Mouse (Mus musculus) heart, postnatal 0 days (tissue): ENCODE measurements around the gene Nucks1. TPM values are rescaled to one million over a fixed set of nuclear protein-coding genes. Genes with fewer than 3 reads are reported as not detected.

Experiments
- ATAC-seq: fragments of 200-750 bp; cut with Nextera tagmentation; 2 replicates; pipeline ENCODE4 v1.8.0; 2017; ENCODE audit warnings: low read depth, moderate number of reproducible peaks, moderate library complexity; ENCODE audit not compliant: insufficient read depth
- DNase-seq: peaks from one replicate; pipeline ENCODE4 v3.0.0-alpha.2; 2016; ENCODE audit warnings: low spot score
- H3K27ac ChIP-seq: fragments of 300-500 bp; sonication (generic); 2 replicates; pipeline ENCODE4 v1.5.1; 2014; ENCODE audit warnings: low read depth, mild to moderate bottlenecking
- H3K27me3 ChIP-seq: fragments of 300-500 bp; sonication (generic); 2 replicates; pipeline ENCODE4 v1.6.1; 2014; ENCODE audit warnings: low read length, mixed read lengths; ENCODE audit not compliant: control insufficient read depth, insufficient read depth
- H3K36me3 ChIP-seq: fragments of 300-500 bp; sonication (generic); replicated peaks from 2 replicates; pipeline ENCODE4 v1.6.1; 2014; ENCODE audit warnings: low read length, mixed read lengths; ENCODE audit not compliant: control insufficient read depth, insufficient read depth
- H3K4me1 ChIP-seq: fragments of 300-500 bp; sonication (generic); 2 replicates; pipeline ENCODE4 v1.6.1; 2014; ENCODE audit warnings: antibody characterized with exemption; ENCODE audit not compliant: control insufficient read depth, insufficient read depth
- H3K4me2 ChIP-seq: fragments of 300-500 bp; sonication (generic); 2 replicates; pipeline ENCODE4 v1.6.1; 2014; ENCODE audit warnings: low read depth, mild to moderate bottlenecking, low read length, moderate library complexity
- H3K4me3 ChIP-seq: fragments of 300-500 bp; sonication (generic); 2 replicates; pipeline ENCODE4 v1.5.1; 2014; ENCODE audit warnings: low read depth, low read length
- H3K9ac ChIP-seq: fragments of 300-500 bp; sonication (generic); replicated peaks from 2 replicates; pipeline ENCODE4 v1.6.1; 2014; ENCODE audit warnings: low read depth, low read length, mixed read lengths
- H3K9me3 ChIP-seq: fragments of 300-500 bp; sonication (generic); replicated peaks from 2 replicates; pipeline ENCODE4 v1.6.1; 2016; ENCODE audit warnings: low read length; ENCODE audit not compliant: control insufficient read depth
- CTCF ChIP-seq: IDR thresholded peaks from 2 replicates; pipeline ENCODE4 v1.5.1; 2016; ENCODE audit warnings: antibody characterized with exemption, control low read depth, low read depth
- EP300 ChIP-seq: IDR thresholded peaks from 2 replicates; pipeline ENCODE4 v1.6.1; 2016; ENCODE audit warnings: antibody characterized with exemption, low read depth
- WGBS: fragments of 180-500 bp; shearing (Covaris S2); extraction: QIAGEN DNeasy Blood & Tissue Kit; methylation state at CpG from one replicate; pipeline ENCODE4 v1.1.7; 2014; 5-methylcytosine and 5-hydroxymethylcytosine counted together
- polyA plus RNA-seq: library from polyadenylated mRNA; unstranded; fragments of >200 nt; fragmentation: Nextera tagmentation; extraction: Ambion mirVana; gene quantifications from 2 replicates; pipeline ENCODE4 v1.2.1, GENCODE M21; 2015
- total RNA-seq: library from RNA; depleted of rRNA; stranded (reverse); fragments of >200 nt; gene quantifications from 2 replicates; pipeline ENCODE4 v1.2.3, GENCODE M21; 2014; ENCODE audit warnings: low replicate concordance

Gene Nucks1
- total and polyA plus RNA-seq, 2 experiments from 2014 or later: 27.0 to 58.2 TPM

- WGBS: 12% methylated on average over 10 of the region's 10 CpGs
- H3K27ac ChIP-seq: no peak overlapping the region; the same call in 1 of the 2 replicates
These were observed 42.4 kb upstream of the Nucks1 start for GRCm38 (mm10) chr1:131867946-131868290.

GRCm38 (mm10) chr1:131869561-131869960 is 40.8 kb upstream of the Nucks1 start:
- Histone ChIP-seq H3K4me3 (no peak overlapping the region), H3K4me1 (no peaks in the 10 kb centered on the region; the same call in 1 of the 2 replicates), H3K9ac (no peak overlapping the region), H3K27ac (no peak overlapping the region), H3K27me3 (no peaks in the 10 kb centered on the region), H3K4me2 (no peak overlapping the region), H3K36me3 (peaks cover 19% of the 10 kb centered on the region), H3K9me3 (no peaks in the 10 kb centered on the region)
- 90% methylated on average over 2 of the region's 2 CpGs for WGBS
- DNase-seq (no peak), ATAC-seq (no peak)
- TF ChIP-seq CTCF: no peak
- TF ChIP-seq EP300: no peak

More at GRCm38 (mm10) chr1:131867946-131868290, 42.4 kb upstream of the Nucks1 start:
- no peak for ATAC-seq
- H3K36me3 ChIP-seq: peaks cover 19% of the 10 kb centered on the region; the same call in 1 of the 2 replicates
- no peaks in the 10 kb centered on the region; the same call in 1 of the 2 replicates for H3K4me1 ChIP-seq
- H3K9me3 ChIP-seq: no peaks in the 10 kb centered on the region
- H3K4me3 ChIP-seq: peak overlapping the region; percentile 91
- peak overlapping the region; percentile 76 for H3K9ac ChIP-seq
- H3K27me3 ChIP-seq: no peaks in the 10 kb centered on the region
- TF ChIP-seq EP300 (no peak), CTCF (no peak)
- DNase-seq: no peak
- H3K4me2 ChIP-seq: peak overlapping the region; percentile 97

- no peak for ATAC-seq
- H3K27ac ChIP-seq: no peak overlapping the region
- WGBS: 54% methylated on average over 1 of the region's 1 CpGs
These were observed 37.5 kb upstream of the Nucks1 start for GRCm38 (mm10) chr1:131872856-131873255.

GRCm38 (mm10) chr1:131879816-131880215 is 30.5 kb upstream of the Nucks1 start:
- no peaks in the 10 kb centered on the region for H3K36me3 ChIP-seq
- 62% methylated on average over 2 of the region's 2 CpGs for WGBS
- ATAC-seq: no peak
- H3K9me3 ChIP-seq: no peaks in the 10 kb centered on the region
- no peak overlapping the region for H3K4me2 ChIP-seq
- no peak overlapping the region for H3K4me3 ChIP-seq
- TF ChIP-seq CTCF (no peak), EP300 (no peak)
- no peak for DNase-seq
- H3K27me3 ChIP-seq: no peaks in the 10 kb centered on the region
- no peak overlapping the region for H3K27ac ChIP-seq
- H3K9ac ChIP-seq: no peak overlapping the region
- H3K4me1 ChIP-seq: no peaks in the 10 kb centered on the region

More at GRCm38 (mm10) chr1:131872856-131873255, 37.5 kb upstream of the Nucks1 start:
- TF ChIP-seq CTCF (no peak), EP300 (no peak)
- Histone ChIP-seq H3K4me2 (no peak overlapping the region), H3K9me3 (no peaks in the 10 kb centered on the region), H3K4me3 (no peak overlapping the region), H3K4me1 (no peaks in the 10 kb centered on the region; the same call in 1 of the 2 replicates), H3K9ac (no peak overlapping the region), H3K27me3 (no peaks in the 10 kb centered on the region), H3K36me3 (peaks cover 19% of the 10 kb centered on the region)
- no peak for DNase-seq

GRCm38 (mm10) chr1:131882787-131883186 is 27.5 kb upstream of the Nucks1 start:
- H3K9ac ChIP-seq: no peak overlapping the region
- H3K9me3 ChIP-seq: no peaks in the 10 kb centered on the region
- no peak overlapping the region for H3K4me3 ChIP-seq
- no peak for DNase-seq
- TF ChIP-seq EP300 (no peak), CTCF (peak; percentile 35)
- 48% methylated on average over 2 of the region's 2 CpGs for WGBS
- no peak for ATAC-seq
- no peaks in the 10 kb centered on the region for H3K36me3 ChIP-seq
- H3K27me3 ChIP-seq: no peaks in the 10 kb centered on the region
- no peak overlapping the region for H3K4me2 ChIP-seq
- no peaks in the 10 kb centered on the region for H3K4me1 ChIP-seq
- H3K27ac ChIP-seq: no peak overlapping the region

GRCm38 (mm10) chr1:131886173-131886572 is 24.2 kb upstream of the Nucks1 start:
- Histone ChIP-seq H3K36me3 (no peaks in the 10 kb centered on the region), H3K9me3 (no peaks in the 10 kb centered on the region), H3K4me1 (no peaks in the 10 kb centered on the region), H3K27ac (no peak overlapping the region), H3K4me2 (no peak overlapping the region), H3K27me3 (no peaks in the 10 kb centered on the region), H3K4me3 (no peak overlapping the region), H3K9ac (no peak overlapping the region)
- ATAC-seq: no peak
- DNase-seq: no peak
- 84% methylated on average over 2 of the region's 2 CpGs for WGBS
- TF ChIP-seq EP300: no peak
- no peak for TF ChIP-seq CTCF
